Mouse (Mus musculus) mature B cell (primary cell): Measurements from ENCODE around the gene 1190005I06Rik.

Experiments used
- in situ Hi-C: fragments of 300-500 bp; cut with MboI; formaldehyde crosslinking; loops from 2 replicates; pipeline ENCODE4 v1.14.3; 2019

The 1190005I06Rik gene

DNA sequence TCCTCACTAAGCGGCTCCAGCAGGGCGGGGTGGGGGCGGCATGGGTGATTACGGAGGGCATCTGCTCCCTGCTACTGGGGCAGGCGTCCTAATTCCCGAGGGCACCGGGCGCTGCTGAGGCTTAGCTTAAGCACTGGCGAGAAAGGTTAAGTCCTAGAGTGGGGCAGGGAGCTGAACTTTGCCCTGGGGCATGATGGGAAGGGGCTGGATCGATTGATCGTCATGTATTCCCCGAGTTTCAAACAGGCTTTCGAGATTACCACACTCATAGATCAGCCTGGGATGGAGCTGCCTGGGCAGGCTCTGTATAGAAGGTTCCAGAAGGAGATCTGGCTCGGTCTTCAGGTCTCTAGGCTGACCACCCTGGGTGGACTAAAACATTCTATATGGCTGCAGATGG, 25.3 kb downstream of the 1190005I06Rik start:
- in situ Hi-C loops = no loop called here

DNA sequence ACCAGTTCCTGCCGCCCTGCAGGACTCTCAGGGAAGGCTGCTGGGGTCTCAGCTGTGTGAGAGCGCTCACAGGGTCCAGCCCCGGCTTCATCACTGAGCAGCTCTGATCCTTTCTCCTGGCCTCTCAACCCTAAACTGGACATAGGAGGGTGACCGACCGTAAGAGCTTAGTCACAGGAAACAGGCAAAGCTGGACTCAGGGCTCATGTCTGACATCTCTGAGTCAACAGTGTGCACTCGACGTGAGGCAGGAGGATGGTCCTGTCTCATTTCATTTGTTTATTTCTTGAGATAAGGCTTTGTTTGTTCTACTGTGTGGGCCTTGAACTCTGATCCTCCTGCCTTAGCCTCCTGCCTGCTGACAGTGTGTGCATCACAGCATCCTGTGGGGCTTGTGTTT, 27.0 kb downstream of the 1190005I06Rik start:
- in situ Hi-C loops = no loop called here

DNA sequence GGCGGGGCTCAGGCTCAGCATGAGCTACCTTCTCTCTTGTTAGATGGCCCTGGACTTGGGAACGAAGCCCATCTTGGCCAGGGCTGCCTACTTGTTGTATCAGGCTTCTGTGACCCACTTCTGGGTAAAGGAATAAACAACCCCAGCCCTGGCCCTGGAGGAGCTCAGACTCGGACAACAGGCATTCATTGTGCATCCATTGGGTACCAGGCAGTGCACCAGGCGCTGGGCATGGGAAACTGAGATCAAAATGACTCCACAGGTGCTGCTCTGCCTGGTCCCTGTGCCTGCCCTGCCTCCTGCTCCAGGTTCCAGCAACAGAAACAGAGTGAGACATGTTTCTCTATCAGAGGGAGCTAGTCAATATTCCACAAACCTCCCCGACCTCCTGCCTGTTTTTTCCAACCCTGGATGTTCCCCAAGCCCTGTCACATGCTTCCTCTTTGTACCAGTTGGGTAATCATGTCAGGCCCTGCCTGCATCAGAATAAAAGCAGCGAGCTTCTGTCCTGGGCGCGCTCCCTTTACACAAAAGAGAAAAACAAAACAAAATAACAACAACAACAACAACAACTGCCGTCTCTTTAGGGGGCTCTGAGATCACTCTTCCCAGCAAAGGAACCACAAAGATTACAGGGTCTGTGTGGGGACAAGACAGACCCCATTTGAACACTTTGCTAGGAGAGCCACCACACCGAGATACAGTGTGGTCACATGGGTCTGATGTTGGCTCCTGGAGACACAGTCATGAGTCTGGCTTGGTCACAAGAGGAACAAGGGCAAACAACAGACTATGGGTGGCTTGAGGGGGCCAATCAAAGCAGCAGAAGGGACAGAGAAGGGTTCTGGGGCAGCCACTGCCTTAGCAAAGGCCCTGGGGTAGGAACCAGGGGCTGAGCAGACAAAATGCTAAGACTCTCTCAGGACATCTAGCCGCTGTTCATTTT, 27.9 kb downstream of the 1190005I06Rik start:
- in situ Hi-C loops = no loop called here

DNA sequence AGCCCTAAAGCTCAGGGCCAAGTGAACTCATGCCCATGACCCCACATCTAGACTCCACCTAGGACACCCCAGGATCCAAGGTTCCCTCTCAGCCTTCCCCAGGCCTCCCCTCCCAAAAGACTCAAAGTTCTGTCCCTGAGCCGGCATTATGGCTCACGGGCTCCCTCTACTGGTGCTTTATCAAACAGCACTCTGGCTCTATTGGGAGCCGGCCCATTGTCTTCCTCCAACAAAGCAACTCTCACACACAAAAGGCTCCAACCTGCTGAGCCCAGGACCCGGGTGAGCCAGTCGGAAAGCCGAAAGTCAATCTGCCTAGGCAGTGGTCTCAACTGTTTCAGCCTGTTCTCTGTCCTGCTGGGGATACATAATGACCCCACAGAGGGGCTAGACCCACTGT, 29.3 kb downstream of the 1190005I06Rik start:
- in situ Hi-C loops = no loop called here

DNA sequence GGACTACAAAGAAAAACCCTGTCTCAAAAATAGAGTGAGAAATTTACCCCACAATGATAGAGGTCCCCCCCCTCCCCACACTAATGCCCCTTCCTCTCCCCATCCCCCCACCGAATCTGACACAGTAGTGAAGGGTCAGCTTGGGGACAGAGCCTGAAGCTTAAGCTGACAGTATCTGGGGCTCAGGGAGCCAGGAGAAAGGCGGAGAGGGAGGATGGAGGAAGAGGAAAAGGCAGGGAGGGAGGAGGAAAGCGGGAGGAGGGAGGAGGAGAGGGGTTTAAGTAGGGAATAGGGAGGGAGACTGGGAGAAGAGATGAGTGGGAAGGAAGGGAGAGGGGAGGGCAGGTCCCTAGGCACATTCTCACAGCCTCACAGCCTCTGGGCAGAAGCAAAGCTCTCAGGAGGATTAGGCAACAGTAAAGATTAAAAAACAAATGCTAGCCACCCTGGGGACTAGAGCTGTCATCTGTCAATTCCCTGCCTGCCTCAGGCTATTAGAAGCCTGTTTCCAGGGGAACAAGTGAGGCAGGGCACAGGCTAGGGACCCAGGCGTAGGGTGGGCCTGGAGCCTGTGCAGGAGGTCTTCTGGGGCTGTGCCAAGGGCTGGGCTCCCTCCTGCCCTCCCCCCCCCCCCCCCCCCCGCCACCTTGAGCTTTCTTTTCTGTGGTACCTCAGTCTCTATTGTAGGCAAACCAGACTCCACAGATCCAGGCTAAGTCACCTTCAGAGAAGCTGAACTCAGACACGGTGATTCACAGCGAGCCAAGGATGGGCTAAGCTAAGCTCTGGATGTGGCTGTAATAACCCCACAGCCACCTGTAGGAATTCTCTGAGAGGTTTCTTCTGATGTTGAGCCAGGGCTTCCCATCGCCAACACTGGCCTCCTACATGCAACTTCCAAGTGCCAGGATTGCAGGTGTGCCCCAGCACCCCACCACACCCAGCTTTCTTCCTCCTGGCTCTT, 30.5 kb downstream of the 1190005I06Rik start:
- in situ Hi-C loops = no loop called here

DNA sequence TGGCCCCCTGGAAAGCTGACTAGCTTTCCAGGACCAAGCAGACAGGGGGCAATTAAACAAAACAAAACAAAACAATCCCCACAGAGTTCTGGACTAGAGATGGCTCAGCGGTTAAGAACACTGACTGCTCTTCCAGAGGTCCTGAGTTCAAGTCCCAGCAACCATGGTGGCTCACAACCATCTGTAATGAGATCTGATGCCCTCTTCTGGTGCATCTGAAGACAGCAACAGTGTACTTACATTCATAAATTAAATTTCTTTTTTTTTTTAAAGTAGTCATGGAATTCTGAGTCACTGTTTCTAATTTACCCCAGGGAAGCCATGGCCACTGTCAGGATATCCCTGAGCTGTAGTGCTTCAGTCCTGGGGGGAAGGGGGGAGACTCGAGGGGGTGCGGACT, 32.9 kb downstream of the 1190005I06Rik start:
- in situ Hi-C loops = no loop called here

DNA sequence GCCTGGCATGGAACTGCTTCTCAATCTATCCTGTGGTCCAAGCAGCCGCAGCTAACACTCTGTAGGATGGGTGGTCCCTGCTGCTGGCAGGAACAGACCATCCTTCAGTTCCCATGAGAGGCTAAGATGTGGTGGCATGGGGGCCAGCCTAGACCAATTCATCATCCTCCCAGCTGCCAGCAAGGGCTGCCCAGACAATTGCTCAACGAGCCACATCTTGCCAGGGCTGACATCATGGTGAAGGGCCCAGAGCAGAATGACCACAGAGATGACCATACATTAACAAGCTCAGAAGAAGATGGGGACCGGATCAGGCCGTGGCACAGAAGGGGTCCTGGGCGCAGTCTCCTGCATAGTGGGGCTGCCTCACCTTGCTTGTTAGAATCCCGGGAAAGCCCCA, 36.6 kb downstream of the 1190005I06Rik start:
- in situ Hi-C loops = no loop called here

DNA sequence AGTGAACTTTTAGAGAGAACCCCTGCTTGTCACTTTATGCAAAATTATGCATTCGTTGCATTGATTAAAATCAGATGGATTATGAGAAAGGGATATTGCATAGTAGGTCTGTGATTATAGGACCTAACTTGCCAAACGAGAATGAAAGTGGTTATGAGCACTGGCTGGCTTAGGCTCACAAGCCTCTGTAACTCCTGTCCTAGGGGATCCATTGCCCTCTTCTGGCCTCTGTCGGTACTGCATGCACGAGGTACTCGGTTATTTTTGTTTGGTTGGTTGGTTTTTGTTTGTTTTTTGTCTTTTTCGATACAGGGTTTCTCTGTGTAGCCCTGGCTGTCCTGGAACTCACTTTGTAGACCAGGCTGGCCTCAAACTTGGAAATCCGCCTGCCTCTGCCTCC, 39.5 kb downstream of the 1190005I06Rik start:
- in situ Hi-C loops = no loop called here

DNA sequence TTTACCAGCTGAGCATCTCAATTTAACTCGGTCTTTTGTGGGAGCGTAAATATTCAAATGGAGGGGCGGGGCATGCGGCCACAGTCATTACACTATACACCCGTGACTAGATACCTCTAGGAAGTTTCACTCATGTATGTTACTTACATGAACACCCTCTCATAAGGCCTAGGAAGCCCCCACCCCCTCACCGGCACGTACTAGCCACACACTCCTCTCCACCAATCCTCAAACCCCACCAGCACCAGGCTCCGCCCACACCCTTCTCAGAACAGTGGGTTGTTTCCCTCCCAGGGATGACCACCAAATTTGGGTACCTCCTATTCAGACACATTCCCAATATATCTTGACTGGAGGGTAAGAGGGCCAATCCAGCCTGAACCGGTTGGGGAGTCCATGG, 40.0 kb downstream of the 1190005I06Rik start:
- in situ Hi-C loops = no loop called here

DNA sequence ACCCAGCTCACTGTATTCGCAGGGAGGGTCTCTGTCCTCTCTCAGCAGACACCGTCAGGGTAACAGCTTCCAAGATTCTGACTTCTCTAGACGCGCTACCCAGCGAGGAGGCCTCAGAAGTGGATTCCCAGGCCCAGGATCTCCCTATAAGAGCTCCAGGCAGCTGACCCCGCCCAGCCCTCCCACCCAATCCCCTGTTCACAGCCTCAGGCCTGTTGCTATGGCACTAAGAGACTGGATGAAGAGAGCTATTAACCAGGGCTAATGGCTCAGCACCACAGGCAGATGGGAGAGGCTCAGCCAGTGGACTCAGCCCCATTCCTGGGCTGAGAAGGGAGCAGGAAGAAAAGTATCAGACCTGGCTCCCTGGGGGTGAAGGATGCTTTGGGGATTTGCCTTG, 44.8 kb downstream of the 1190005I06Rik start:
- in situ Hi-C loops = no loop called here

DNA sequence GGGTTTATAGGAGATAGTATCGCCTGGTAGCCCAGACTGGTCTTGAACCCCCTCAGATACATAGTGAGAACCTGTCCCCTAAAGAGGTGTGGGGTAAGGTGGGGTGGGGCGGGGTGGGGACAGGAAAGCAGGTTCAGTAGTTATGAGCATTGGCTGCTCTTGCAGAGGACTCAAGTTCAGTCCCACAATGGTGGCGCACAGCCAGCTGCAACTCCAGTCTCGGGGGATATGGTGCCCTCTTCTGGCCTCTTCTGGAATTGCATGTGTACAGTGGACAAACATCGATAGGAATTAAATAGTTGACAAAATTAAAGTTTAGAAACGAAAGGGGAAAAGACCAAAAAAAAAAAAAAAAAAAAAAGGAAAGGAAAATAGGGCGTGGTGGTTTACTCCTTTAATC, 47.9 kb downstream of the 1190005I06Rik start:
- in situ Hi-C loops = no loop called here

DNA sequence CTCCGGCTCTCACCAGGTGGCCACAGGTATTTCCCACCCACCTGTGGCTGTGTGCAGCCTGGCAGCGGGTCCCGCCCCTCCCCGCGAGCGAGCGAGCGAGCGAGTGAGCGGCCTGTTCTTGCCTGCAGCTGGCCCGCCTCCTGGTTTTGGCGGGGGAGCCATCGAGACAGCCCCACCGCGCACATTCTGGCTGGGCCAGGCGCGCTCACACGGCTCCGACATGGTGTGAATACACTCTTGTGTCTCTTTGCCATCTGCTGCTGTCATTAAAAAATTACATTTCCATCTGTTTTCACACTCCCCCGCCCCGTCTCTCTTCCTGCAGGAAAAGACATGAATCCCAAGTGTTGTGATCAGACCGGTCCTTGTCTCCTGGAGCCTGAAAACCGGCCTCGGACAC, 48.9 kb downstream of the 1190005I06Rik start:
- in situ Hi-C loops = no loop called here

DNA sequence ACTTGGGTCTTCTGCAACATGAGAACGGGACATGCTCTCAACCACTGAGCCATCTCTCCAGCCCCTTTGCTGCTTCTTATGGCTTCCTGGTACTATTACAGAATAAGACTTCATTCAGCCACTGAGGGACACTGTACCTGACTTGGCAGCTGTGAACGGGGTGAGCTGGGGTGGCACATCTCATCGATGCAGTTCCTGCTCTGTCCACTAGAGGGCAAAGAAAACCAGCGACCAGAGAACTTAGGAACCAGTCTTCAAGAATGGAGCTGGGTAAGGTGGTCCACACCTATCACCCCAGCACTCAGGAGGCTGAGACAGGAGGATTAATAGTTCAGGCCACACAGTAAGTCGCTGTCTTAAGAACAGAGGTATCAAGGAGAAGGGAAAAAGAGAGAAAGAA, 51.5 kb downstream of the 1190005I06Rik start:
- in situ Hi-C loops = no loop called here

DNA sequence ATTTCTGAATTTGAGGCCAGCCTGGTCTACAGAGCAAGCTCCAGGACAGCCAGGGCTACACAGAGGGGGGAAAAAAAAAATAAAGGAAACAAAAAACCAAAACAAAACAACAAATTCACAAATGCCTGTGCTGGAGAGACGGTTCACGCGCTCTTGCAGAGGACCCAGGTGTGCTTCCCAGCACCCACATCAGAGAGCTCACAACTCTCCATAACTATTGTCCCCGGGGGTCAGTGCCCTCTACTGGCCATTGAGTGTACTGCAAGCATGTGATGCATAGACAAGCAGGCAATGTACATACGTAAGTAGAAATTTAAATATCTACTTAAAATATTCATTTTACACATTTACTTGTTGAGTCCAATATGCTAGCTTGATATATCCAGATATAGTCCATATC, 52.9 kb downstream of the 1190005I06Rik start:
- in situ Hi-C loops = no loop called here

DNA sequence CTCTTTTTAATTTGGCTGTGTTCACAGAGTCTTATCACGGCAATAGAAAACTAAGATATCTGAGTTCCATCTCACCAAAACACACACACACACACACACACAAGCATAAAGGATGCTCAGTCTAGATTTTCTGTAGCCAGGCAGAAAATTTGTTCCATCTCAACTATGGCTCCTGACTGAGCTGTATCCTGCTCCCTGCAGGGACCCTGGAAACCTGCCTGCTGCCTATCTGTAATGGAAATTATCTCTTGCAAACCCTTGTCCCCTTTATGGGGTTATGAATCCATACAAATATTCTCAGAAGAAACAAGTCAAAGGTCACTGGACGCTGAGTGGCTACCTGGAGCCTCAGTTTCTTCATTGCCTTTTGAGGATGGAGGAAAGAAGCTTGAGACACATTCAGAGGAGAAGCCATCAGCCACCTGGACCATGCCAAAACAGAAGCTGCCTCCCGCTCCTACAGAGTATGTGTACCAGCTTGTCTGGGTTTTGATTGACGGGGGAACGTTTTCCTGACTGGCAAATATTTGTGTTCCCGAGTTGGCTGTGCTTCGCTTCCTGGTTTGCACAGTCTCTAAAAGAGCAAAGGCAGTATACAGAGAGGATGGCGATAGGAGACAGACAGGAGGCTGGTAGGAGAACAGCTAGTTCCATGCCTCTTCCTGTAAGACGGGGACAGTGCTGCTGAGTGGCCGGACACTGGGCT, 55.7 kb downstream of the 1190005I06Rik start:
- in situ Hi-C loops = no loop called here

DNA sequence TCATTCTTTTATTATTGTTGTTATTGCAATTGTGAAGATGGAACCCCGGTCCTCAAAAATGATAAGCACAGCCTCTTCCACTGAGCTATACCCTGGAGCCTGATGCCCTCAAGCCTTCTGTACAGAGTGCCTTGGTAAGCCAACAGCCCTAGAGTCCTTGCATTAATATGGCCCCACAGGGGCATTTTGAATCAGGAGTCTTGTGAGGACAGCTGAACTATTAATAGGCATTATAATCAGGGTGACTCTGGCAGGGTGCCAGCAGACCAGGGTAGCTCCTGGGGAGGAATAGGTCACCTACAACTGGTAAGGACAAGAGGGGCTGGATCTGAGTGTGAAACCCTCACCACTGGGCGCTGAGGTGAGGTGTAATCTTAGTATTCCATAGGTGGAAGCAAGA, 57.5 kb downstream of the 1190005I06Rik start:
- in situ Hi-C loops = no loop called here

DNA sequence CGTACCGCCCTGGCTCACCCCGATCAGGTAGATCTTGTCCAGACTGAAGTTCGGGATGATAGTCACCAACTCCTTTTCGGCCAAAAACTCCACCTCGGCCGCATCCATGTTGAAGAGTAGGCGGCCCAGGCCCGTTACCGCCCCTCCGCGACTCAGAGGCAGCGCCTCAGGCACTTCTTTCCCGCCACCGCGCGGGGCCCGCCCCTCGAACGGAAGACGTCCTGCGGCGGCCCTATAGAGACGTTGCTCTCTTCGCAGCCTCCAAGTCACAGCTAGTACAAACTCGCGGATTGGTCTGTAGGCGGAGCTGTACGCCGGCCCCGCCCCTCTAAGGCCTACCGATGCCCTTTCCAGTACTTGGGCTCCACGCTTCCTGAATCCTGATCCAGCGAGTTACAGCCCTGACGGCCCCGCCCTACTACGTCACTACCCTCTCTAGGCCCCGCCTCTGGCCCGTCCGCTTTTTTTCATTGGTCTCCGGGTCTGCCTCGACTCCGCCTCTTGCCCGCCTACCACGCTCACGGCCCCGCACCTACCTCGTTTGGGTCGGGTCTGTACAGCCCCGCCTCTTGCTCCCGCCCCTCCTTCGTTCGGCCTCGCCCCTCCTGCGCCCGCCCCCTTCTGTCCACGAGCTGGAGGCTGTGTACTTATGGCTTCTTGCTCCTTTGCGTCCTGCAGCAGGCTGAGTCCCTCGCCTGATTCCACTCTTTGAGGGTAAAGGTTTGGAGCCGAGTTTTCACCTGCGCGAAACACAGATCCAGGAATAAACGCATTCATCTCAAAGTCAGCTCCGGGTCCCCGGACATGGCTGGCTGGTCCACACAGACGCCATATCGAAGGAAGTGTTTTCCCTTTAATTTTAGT, 58.3 kb downstream of the 1190005I06Rik start, which contains the start of gene Gins2:
Gins2 (minus strand) TSS at position 397 of the 864 bp plus-strand sequence.
- in situ Hi-C loops = no loop called here

DNA sequence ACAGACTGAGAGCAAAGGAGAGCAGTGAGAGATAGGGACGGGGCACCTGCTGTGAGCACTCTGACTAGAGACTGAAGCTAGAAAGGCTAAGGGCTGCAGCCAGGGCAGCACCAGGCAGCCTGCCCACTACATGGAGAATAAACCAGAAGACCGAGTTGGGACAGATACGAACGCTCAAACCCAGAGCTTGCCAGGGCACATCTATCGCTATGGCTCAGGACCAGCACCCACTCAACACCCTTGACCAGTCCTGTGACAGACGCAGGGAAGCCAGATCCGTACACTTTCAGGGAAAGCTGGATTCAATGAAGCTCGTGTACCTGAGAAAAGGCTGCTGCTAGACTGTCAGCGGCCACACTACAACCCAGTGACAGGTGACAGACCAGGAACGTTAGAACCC, 61.9 kb downstream of the 1190005I06Rik start:
- in situ Hi-C loops = no loop called here

DNA sequence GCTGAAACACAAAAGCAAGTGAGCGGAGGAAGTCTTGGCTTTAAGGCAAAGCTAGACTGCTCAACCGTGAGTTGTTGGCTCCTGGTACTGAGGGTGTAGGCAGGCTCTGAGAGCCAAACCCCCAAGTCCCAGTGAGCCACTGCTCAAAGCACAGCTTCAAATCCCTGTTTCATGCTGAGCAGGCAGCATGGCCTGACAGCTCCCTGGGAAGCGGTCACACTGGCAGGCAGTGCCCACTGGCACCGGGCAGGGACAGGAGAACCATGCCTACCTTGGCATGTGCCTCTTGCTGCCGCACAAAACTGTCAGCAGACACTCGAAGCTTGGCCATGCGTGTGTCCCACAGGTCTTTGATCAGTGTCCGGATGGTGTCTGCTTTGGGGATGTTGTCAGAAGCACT, 65.6 kb downstream of the 1190005I06Rik start:
- in situ Hi-C loops = no loop called here

DNA sequence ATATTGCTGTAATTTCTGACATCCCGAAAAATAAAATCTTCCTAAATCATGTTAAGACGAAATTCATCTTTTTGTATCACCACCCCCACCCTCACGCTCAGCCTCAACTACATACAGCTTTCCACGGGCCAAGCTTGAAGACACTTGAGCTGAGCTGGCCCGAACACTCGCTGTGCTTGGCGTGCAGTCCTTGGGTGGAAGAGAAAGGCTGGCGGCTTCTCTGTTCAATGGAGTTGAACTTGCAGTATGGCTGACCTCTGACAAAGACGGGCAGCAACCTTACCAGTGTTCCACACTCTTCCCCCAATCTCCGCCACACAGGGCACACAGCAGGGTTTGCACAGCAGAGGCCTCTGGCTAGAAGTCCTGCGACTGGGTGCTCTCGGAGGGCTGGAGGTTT, 66.1 kb downstream of the 1190005I06Rik start:
- in situ Hi-C loops = no loop called here
